Mouse (Mus musculus) telencephalon, adult 2 months (tissue): ENCODE measurements around the gene Iqcn.

ENCODE experiments used
- DNase-seq: peaks from one replicate; pipeline ENCODE4 v3.0.0-alpha.2; 2011; ENCODE audit warnings: low read depth, low spot score

Gene Iqcn

DNA sequence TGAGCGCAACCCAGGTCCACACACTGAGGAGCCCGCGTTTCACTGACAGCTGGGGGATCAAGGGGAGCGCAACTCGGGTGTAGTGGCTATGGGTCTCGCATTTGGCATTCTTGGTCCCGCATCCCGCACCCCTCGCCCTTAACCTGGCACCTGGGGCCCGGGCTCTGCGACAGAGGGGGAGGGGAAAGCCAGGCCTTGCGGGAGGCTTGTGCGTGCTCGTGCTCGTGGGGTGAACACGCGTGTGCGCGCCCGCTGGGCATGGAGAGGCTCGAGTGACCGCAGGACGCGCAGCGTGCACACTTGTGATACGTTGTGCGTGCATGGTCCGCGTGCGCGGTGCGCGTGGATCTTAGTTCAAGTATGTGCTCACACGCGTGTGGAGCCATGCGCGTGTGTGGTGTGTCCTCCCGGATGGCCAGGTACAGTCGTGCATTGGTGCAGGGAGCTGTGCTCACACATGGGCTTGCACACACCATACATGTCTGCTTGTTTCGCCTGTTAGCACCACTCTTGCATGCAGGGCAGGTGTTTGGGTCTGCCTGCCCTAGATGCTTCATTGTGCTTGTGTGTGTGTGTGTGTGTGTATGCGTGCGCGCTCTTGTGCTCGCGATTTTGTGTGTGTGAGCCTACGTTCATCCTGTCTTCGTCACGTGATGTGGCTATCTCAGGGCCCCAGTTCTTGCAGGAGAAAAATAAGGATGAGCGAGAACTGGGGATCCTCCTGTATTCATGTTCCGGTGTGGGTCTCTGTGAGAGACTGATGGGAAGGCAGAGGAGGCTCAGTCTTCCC is 51.8 kb downstream of the Iqcn start:
- no peak for DNase-seq

DNA sequence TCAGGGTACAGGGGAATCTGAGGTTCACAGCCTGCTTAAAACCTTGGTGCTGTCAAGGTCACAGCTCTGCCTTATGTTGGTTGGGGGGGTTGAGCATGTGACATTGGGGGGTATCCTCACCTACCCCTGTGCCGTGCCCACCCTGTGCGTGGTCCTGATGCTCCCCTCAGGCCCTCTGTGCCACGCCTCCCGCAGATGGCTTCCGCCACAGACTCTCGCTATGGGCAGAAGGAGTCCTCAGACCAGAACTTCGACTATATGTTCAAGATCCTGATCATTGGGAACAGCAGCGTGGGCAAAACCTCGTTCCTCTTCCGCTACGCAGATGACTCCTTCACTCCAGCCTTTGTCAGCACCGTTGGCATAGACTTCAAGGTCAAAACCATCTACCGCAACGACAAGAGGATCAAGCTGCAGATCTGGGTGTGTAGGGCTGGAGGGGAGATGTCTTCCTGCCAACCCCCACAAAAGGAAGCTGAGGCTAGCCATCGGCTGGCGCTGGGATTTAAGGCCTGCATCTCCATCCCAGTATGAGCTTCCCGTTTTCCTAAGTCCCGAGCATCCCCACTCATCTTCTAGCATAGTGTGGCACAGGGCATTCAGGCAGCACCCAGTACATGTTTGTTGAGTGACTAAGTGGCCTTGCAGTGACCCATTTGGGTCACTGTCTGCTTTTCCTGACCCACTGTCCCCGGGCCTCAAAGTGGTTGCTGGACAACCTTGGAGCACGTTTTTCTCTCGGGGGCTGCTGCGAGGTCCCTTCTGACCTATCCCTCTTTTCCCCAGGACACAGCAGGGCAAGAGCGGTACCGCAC is 52.6 kb downstream of the Iqcn start:
- no peak for DNase-seq

DNA sequence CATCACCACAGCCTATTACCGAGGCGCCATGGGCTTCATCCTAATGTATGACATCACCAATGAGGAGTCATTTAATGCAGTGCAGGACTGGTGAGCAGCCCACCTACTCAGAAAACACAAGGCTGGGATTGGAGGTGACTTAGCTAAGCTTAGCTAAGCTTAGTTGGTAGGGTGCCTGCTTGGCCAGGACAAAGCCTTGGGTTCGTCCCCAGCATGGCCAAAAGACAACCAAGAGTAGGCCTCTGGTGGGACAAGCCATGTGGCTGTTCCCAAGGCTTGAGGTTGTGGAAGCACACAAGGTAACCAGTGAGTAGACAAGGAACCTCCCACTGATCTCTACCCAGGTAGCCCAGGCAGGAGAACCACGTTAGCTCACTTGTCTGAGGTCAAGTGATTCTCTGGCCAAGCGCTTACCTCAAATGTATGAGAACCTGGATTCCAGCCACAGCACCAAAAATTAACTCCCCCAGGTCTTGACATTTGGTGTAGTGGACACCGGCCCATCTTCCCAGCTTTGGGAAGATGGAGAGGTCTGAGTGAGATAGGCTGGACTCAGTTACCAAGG is 53.3 kb downstream of the Iqcn start:
- DNase-seq = no peak

DNA sequence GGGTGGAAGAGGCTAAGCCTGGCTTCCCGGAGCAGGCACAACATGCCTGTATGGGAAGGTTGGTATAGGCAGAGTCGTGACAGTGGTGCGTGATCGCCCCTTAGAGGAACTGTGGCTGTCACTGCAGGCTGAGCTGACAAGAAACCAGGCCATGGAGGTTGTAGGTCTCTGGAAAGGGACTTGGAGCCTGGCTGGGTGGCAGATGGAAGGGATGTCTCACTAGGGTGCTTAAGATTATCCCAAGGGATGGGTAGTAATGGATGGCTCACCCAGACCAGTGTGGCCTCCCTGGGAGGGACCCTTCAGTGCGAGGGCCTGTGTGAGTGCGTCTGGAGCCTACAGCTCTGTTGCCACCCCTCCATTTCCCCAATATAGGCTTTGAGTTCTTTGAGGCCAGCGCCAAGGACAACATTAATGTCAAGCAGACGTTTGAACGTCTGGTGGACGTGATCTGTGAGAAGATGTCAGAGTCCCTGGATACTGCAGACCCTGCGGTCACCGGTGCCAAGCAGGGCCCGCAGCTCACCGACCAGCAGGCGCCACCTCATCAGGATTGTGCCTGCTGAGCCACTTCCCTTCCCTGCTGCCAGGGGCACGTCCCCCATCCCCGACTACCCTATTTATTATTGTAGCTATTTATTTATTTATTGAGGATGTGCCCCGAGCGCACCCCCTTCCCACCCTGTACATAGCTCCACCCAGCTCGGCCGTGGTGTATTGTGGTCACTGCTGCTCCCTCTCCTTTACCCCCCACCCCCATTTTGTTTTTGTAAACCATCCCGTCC is 54.5 kb downstream of the Iqcn start:
- no peak for DNase-seq

DNA sequence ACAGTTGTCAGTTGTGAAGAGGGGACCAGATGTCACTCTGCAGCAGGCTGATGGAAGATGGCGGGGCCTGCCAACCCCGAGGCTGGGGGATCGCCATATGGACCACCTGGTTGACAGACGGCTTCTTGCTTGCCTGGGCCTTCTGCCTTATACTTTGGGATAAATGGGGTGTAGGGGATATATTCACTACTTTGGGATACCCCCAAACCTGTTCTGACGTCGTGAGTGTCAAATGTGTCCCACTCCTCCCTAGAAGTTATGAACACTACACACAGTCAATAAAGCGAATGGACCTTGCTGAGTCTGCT is 55.0 kb downstream of the Iqcn start:
- no peak for DNase-seq

DNA sequence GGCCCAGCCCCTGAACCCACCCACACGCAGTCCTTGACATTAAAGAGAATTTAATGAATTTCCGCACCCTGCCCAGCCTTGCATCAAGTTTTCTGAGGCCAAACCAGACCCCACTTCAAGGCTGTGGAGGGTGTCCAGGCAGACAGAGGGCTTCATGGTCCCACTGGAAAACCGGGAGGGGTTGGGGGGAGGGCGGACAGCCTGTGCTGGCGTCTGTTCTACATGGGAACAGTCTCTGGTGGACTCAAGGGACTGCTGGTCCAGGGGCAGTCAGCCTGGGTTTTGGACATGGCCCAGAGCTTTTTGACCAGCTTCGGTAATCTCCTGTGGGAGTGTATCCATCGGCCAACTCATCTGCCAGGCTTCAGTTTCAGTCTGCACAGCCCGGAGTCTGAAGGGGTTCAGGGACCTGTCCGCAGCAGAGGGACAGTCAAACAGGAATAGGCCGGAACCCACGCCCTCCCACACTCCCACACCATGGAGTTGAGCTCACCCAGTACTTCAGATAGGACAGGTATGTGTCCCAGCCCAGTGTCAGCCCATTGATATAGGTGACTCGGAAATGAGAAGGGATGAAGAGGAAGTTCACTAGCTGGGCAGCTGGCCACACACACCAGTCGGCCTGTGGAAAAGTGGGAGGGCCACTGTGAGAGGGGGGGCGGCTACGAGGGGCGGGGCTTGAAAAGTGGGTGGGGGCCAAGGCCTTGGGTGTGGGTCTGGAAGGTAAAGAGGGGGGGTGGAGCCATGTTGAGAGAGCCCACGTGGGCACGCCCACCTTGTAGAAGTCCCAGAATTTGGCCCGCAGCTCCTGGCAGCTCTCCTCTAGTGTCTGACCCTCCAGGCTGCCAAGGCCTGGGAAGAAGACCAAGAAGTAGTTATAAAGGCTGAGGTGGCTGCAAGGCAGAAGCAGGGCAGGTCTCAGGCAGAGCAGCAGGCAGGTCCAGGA is 55.6 kb downstream of the Iqcn start:
- DNase-seq = no peak

DNA sequence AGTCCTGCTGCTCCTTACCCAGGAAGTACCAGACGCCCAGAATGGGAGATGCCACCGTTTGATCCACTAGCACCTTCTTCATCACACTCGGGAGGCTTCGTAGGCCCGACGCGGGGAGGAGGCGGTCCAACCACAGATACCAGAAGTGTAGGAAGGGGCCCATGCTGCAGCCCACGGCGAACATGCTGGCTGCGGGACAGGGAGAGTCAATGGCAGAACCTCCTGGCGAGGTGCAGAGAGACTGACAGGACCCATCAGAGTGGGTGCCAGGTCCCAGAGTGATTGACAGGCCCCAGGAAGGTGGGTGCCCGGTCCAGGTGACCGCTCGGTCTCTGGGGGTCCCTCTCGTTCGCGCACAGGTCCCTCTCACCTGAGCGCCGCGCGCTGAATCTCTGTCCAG is 57.1 kb downstream of the Iqcn start:
- no peak for DNase-seq

DNA sequence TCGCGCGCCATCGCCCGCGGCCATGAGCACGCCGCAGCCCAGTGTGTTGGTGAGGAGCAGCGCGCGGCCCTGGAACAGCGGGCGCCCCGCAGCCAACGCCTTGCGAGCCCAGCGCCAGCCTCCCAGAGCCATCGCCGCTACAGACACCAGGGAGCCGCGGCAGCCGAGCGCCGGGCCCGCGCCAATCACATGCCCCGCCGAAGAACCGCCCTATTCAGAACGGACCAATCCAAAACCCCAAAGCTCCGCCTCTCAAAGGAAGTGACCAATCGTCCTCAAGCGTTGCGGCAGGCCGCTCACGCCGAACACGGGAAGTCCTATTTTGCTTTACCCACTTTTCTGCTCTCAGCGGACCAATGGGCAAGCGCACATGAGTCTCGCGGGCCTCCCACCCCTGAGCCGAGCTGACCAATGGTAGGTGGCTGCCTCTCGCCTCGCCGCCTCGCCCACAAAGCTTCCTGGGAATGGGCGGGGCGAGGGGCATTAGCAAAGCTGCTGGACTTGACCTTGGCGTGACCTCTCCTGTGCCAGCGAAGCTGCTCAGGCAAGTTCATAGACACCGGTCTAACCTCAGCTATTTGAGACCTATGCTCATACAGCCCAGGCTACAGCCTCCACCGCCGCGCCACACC is 57.6 kb downstream of the Iqcn start, which contains the start of gene Mpv17l2:
TSS of gene Mpv17l2 (minus strand) at position 172 of the 632 bp plus-strand sequence.
- peak; percentile 99 for DNase-seq

DNA sequence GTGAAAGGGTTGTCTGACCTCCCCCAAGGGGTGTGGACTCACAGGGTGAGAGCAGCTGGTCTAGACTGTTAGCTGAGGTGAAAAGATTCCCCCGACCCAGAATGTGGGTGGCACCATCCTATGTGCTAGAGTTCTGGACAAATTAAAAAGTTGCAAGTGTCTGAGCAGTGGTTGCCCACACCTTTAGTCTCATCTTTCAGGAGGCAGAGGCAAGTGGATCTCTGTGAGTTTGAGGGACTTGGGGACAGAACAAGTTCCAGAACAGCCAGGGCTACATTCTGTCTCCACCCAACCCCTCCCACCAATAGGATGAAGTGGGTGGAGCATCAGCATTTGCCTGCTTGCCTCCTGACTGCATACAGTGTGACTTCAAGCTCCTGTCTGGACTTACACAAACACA is 58.9 kb downstream of the Iqcn start:
- DNase-seq = no peak

DNA sequence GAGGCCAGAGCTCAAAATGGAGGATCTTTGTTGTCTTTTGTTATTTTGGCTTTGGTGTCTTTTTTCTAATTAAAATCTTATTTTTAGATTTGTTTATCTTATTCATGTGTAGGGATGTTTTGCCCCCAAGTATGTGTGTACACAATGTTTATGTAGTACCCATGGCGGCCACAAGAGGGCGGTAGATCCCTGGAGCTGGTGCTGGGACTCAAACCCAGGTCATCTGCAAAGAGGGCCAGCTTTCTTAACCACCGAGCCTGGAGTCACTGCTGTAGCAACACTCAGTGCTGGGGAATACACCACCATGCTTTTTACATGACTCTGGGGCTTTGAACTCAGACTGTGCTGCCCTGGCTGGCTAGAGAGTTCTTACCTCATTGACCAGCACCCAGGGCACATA is 60.1 kb downstream of the Iqcn start:
- DNase-seq = no peak

DNA sequence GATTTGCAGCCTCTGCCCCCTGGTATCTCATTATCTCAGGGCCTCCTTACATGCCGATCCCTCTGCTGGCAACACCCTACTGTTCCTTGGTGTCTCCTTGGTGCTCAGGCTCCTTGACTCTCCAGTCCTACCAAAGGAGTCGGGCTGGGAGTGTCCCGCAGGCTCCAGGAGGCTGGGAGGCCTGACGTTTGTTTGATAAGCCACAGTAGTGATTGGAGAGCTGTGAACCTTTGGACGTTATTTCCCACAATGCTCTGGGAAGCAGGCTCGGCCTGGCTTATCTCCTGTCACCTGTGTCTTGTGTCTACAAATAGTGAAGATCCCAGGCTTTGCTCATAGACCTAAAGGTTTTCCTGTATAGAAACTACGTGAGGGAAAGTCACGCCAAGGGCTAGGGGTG is 60.8 kb downstream of the Iqcn start:
- no peak for DNase-seq

DNA sequence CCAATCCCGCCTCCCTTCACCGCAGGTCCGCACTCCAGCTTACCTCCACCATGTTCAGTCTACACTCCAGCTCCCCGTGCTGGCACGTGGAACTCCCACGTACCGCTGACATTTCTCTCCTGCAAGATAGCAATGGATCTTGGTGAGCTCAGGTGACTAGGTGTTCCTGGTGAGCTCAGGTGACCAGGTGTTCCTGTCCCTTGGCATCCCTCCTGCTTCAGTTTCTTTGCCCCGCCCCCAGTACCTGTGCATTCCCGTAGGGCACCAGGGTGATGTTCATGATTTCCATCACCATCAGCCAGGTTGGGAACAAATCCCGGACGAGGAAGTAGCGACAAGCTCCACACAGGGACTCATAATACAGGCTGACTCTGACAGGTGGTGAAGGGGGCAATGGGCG is 61.4 kb downstream of the Iqcn start:
- no peak for DNase-seq

DNA sequence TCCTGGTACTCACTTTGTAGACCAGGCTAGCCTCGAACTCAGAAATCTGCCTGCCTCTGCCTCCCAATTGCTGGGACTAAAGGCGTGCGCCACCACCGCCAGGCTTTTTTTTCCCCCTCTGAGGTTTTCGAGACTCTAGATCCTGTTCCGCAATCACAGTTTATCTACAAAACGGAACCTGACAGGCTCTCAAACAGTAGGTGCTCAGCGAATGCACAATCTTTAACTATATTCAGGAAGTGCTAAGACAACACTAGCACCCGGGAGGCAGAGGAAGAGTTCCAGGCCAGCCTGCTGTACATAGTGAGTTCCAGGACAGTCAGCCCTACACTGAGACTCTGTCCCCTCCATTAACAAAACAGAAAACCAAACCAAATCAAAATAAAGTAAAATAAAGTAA is 62.1 kb downstream of the Iqcn start:
- DNase-seq = no peak

DNA sequence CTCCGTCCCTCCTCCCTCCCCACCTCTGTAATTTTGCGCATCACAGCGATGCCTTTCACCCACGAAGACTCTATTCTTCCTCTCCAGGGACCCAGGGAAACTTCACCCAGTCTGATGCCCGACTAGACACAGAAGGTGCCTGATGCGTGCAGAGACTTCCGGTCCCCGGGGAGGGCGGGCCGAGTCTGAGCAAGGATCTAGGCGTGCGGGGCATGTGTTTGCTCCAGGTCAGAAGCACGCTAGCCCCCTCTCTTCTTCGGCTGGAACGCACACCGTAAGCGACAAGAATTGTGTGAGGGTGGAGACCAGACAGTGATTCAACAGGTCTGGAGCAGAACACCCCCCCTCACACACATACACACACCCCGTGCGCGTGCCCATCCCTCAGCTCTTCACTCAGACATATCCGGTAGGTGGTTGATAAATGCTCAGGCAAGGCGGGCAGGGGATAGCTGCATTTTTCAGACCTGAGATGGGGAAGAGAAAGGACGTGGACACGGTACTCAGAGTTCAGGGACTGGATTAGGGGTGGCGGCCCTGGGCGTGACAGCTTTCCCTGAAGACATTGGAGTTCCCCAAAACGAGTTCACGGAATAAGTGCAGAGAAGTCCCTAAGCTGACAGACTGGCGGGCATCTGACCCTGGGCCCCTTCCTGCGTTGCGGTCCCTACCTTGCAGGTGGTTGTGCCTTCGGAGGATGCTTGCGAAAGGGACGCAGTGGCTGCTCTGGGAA is 62.7 kb downstream of the Iqcn start:
- no peak for DNase-seq

DNA sequence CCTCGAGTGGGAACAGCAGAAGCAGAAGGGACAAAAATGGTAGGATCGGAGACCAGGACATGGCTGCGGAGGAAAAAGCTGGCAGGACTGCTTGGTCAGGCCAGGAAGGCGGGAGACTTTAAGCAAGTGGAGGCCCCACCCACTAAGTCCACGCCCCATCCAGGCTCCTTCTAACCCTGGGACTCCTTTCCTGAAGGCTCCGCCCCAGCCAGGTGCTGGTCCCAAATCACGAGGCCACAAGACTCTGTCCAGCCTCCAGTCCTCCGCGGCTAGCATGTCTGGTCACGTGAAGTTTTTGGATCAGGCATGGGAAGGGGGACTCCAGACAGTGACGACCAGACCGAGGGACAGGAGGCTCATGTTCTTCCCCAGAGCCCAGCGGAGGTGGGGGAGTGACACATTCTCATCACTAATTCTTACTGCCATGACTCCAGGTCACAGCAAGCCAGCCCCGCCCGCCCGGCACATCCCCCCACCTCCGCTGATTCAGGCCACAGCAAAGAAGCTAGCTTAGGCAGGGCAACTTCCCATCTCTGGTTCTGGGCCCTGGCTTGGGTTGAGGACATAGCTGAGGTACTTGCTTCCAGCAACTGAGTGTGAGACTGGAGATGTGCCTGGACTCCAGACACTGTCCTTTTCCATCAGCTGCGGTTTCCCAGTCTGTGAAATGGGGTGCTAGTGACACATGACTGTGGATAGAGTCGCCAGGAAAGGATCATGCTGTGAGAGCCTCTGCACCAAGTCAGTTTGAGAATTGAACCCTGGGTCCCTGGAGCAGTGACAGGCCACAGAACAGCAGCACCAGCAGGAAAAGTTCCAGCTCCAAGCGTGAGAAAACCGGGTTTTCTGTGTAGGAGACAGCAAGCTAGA is 63.5 kb downstream of the Iqcn start:
- no peak for DNase-seq
